Mouse (Mus musculus) liver, postnatal 0 days (tissue): ENCODE results near the gene Agbl4.

ENCODE experiments used
- CTCF ChIP-seq: sonication (generic); IDR thresholded peaks from 2 replicates; pipeline ENCODE4 v1.5.1; 2016; ENCODE audit warnings: antibody characterized with exemption, low read depth
- EP300 ChIP-seq: IDR thresholded peaks from 2 replicates; pipeline ENCODE4 v1.6.1; 2016; ENCODE audit warnings: antibody characterized with exemption, low read depth, mild to moderate bottlenecking

GRCm38 (mm10) chr4:111067330-111067729 is 669.9 kb downstream of the Agbl4 start:
- no peak for TF ChIP-seq CTCF
- TF ChIP-seq EP300: no peak
